Mouse (Mus musculus): Measurements from ENCODE around the gene Wbp2.

The Wbp2 gene

DNA sequence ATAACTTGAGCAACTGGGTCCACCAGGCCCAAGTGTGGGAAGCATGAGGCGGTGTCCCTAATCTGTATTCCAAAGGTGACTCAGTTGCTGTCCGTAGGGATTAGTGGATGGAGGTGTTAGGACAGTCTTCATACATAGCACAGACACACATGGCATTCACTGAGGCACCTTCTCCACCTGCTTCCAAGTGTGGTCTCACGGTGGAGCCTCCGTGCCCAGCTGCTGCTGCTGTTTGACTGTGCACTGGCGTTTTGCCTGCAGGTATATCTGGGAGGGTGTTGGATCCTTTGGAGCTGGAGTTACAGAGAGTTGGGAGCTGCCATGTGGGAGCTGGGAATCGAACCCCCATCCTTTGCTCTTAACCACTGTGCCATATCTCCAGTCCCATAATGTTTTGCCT lies 52.2 kb downstream of the Wbp2 start:
- in situ Hi-C loops (cut with MboI, MseI) = loop anchor here (5.0 kb wide), 1 partner anchor 38 kb away; no protein-coding TSS in a partner anchor

- in situ Hi-C loops (cut with MboI, MseI) = loop anchor here (5.0 kb wide), 1 partner anchor 41 kb away; no protein-coding TSS in a partner anchor
Observed at GRCm38 (mm10) chr11:116030898-116031845, 55.6 kb downstream of the Wbp2 start.

GRCm38 (mm10) chr11:116030088-116030897 lies 56.5 kb downstream of the Wbp2 start, which contains the start of gene Unk:
Unk (plus strand) TSS chr11:116030322.
- in situ Hi-C loops (cut with MboI, MseI) = loop anchor here (5.0 kb wide), 1 partner anchor 42 kb away; no protein-coding TSS in a partner anchor

DNA sequence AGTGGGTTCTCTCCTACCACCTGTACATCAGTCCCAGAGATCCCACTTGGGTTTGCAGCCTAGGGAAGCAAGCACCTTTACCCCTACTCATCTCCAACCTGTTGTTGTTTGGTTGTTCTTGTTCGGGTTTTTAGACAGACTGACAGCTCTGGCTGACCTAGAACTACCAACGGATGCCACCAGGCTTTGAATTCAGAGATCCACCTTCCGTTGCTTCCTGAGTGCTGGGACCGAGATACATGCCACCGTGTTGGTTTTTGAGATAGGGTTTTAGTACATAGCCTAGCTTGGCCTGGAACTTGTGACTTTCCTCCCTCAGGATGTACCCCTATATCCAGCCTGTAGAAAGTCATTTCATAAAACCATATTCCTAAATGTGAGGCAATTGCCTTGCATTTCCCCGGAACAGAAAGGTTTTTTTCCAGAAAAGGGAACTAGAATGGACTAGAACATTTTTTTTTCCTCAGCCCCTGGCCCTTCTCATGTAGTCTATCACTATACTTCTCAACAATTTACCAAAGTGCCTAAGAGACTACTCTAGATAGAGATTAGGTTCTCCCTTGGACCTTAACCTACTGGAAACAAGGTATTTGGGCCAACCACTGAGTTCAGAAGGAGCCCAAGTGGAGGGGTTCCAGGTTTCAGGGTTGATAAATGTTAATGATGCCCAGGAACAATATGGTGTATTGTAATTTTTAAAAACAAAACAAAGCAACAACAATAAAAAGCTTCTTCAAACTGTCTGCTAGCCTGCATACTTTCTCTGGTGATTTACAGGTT lies 57.5 kb downstream of the Wbp2 start:
- in situ Hi-C loops (cut with MboI, MseI) = no loop called here
